In the genomic region with DNA sequence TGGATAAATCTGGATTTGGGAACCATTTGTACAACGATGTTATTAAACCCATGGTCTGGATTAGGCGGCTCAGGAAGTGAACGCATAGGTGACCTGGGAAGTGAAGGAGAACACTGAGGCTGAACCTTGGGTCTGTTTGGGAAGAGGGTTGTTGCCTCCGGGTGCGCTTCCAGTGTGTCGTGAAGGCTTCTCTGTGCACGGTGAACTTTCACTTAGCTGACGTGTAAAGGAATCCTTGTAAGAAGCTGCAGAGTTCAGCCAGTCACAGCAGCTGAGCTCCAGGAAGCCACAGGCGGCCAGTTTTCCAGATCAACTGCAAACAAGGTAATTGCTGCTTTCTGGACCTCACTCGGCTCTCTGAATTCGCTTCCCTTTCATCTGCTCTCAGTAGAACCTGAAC, we compare ENCODE assay signal across 18 mouse cellular contexts.
A peak's percentile ranks its signal among the peaks of the same experiment; 100 is the strongest.
DNase-seq lines count a peak whose midpoint lies in the region; ATAC-seq and TF ChIP-seq lines count a peak whose summit lies in the region.
"Had no signal": no experiment of that assay in that cellular context is flagged by ENCODE, and none has a peak within 500 bp of the region (broad histone marks: within the 10 kb centered on the region; RNA-seq: fewer than 3 reads in every experiment).

No protein-coding gene starts in this region.

- H3K9me3 ChIP-seq in kidney, embryonic 15.5 days (replicated peaks): no peaks in the 10 kb centered on the region
- H3K9me3 ChIP-seq in ES-E14 (ENCODE audit: control insufficient read depth, insufficient read depth, low read depth, low read length): no peaks in the 10 kb centered on the region
- H3K9me3 ChIP-seq: embryonic facial prominence, embryonic 12.5 days; forebrain, embryonic 15.5 days; heart, embryonic 12.5 days; hindbrain, embryonic 15.5 days had no signal

- H3K36me3 ChIP-seq in kidney, adult 2 months (ENCODE audit: control insufficient read depth, insufficient read depth, low read length): no peaks in the 10 kb centered on the region
- no peaks in the 10 kb centered on the region for H3K36me3 ChIP-seq in kidney, embryonic 15.5 days
- H3K36me3 ChIP-seq in ES-E14 (ENCODE audit: control insufficient read depth, insufficient read depth, low read length, poor library complexity, severe bottlenecking): peaks cover 2% of the 10 kb centered on the region; the same call in 1 of the 2 replicates
- H3K36me3 ChIP-seq: embryonic facial prominence, embryonic 12.5 days; forebrain, embryonic 15.5 days; heart, embryonic 12.5 days; hindbrain, embryonic 15.5 days had no signal

- intact Hi-C loops in left cerebral cortex, postnatal 25 days (cut with DNase I): no loop called here

- in situ Hi-C loops in ES-E14 (cut with MboI; ENCODE audit: low sequenced_read_pairs in 2 of 2, unreplicated experiment in 2 of 2): no loop called here

- TF ChIP-seq CTCF in kidney, adult 2 months (conservative IDR thresholded peaks at IDR 0.05; ENCODE audit: insufficient read depth, insufficient read length, low read depth, low read length): no peak

- peak; percentile 90 for DNase-seq in heart, adult 11 months
- DNase-seq in heart, adult 9 months (ENCODE audit: low spot score in 2 of 2): no peak
- DNase-seq in kidney, adult 2 months: peak; percentile 29
- no peak for DNase-seq in ES-E14 (ENCODE audit: low read depth, low spot score)
- no peak for DNase-seq in yolk sac, embryonic 10.5 days (ENCODE audit: low spot score)
- no peak for DNase-seq in left cerebral cortex, postnatal 25 days (ENCODE audit: low spot score in 2 of 2)
- DNase-seq: adrenal gland, postnatal 14 days; cerebellum, adult 2 months; cerebellum, postnatal 14 days; embryo, embryonic 11 days; gastrocnemius, postnatal 10 days; kidney, adult 18-20 months had no signal

- H3K27ac ChIP-seq in kidney, adult 2 months (ENCODE audit: insufficient read depth, low read depth, low read length): no peak overlapping the region
- H3K27ac ChIP-seq in kidney, embryonic 15.5 days: no peak overlapping the region
- no peak overlapping the region for H3K27ac ChIP-seq in ES-E14 (ENCODE audit: insufficient read depth, low read depth, low read length, poor library complexity, severe bottlenecking)
- H3K27ac ChIP-seq in brown adipose tissue, adult 24 weeks (replicated peaks; ENCODE audit: low read depth, low read length): peak overlapping the region; percentile 69
- H3K27ac ChIP-seq: embryonic facial prominence, embryonic 12.5 days; forebrain, embryonic 15.5 days; hindbrain, embryonic 15.5 days had no signal

- WGBS in kidney, adult 2 months: 73% methylated on average over 11 of the region's 11 CpGs
- 76% methylated on average over 11 of the region's 11 CpGs for WGBS in kidney, embryonic 15.5 days

- H3K4me2 ChIP-seq in kidney, embryonic 15.5 days: no peak overlapping the region
- H3K4me2 ChIP-seq: embryonic facial prominence, embryonic 12.5 days; forebrain, embryonic 15.5 days; heart, embryonic 12.5 days; hindbrain, embryonic 15.5 days had no signal

- H3K4me3 ChIP-seq in kidney, adult 2 months (ENCODE audit: insufficient read depth, low read depth, low read length): no peak overlapping the region
- no peak overlapping the region for H3K4me3 ChIP-seq in kidney, embryonic 15.5 days (replicated peaks)
- peak overlapping the region in 1 of 2 experiments; percentile 46; a peak in 2 of 4 replicates for H3K4me3 ChIP-seq in ES-E14 (ENCODE audit: insufficient read depth in 1 of 2, low read depth in 1 of 2, low read length in 2 of 2, poor library complexity in 1 of 2, severe bottlenecking in 1 of 2)
- peak overlapping the region; percentile 64 for H3K4me3 ChIP-seq in brown adipose tissue, adult 24 weeks (ENCODE audit: insufficient read depth, low read depth, low read length)
- H3K4me3 ChIP-seq: embryonic facial prominence, embryonic 12.5 days; forebrain, embryonic 15.5 days; heart, embryonic 12.5 days; hindbrain, embryonic 15.5 days had no signal

- no peak for TF ChIP-seq POLR2A in kidney, adult 2 months (IDR thresholded peaks at IDR 0.05; ENCODE audit: low read depth, low read length)

- no peaks in the 10 kb centered on the region for H3K4me1 ChIP-seq in kidney, adult 2 months (ENCODE audit: control insufficient read depth, insufficient read depth, low read length)
- peaks cover 13% of the 10 kb centered on the region; the same call in 1 of the 2 replicates for H3K4me1 ChIP-seq in kidney, embryonic 15.5 days
- peaks cover 5 to 8% of the 10 kb centered on the region in 2 experiments; a peak in 3 of 4 replicates for H3K4me1 ChIP-seq in ES-E14 (ENCODE audit: control insufficient read depth in 2 of 2, insufficient read depth in 2 of 2, low read length in 2 of 2, poor library complexity in 1 of 2)
- peaks cover 4% of the 10 kb centered on the region for H3K4me1 ChIP-seq in brown adipose tissue, adult 24 weeks (ENCODE audit: control insufficient read depth, insufficient read depth, insufficient read length, low read length)
- H3K4me1 ChIP-seq: forebrain, embryonic 15.5 days; heart, embryonic 12.5 days; hindbrain, embryonic 15.5 days had no signal

- no peak overlapping the region for H3K9ac ChIP-seq in kidney, embryonic 15.5 days
- peak overlapping the region; percentile 53; the same call in 1 of the 2 replicates for H3K9ac ChIP-seq in ES-E14 (ENCODE audit: insufficient read depth, low read depth, low read length, poor library complexity, severe bottlenecking)
- H3K9ac ChIP-seq: embryonic facial prominence, embryonic 12.5 days; forebrain, embryonic 15.5 days; heart, embryonic 12.5 days; hindbrain, embryonic 15.5 days had no signal

- H3K27me3 ChIP-seq in kidney, adult 2 months (replicated peaks; ENCODE audit: control insufficient read depth, insufficient read depth, low read length): no peaks in the 10 kb centered on the region
- no peaks in the 10 kb centered on the region for H3K27me3 ChIP-seq in kidney, embryonic 15.5 days
- H3K27me3 ChIP-seq: embryonic facial prominence, embryonic 12.5 days; forebrain, embryonic 15.5 days; heart, embryonic 12.5 days; hindbrain, embryonic 15.5 days had no signal

- no peak for ATAC-seq in kidney, embryonic 15.5 days (replicated peaks; ENCODE audit: low FRiP score)
- ATAC-seq: forebrain, embryonic 15.5 days had no signal

TF ChIP-seq in ES-E14, 5 proteins besides CTCF, POLR2A, EP300 and RAD21:
- no peak for TF ChIP-seq MAFK (IDR thresholded peaks at IDR 0.05; ENCODE audit: insufficient read depth, low read depth, low read length)
- no peak for TF ChIP-seq ZC3H11A (IDR thresholded peaks at IDR 0.05; ENCODE audit: borderline replicate concordance, low read depth, low read length)
- no peak for TF ChIP-seq ZNF384 (IDR thresholded peaks at IDR 0.05; ENCODE audit: low read depth, low read length)
- no peak for TF ChIP-seq CHD2 (IDR thresholded peaks at IDR 0.05; ENCODE audit: low read depth, low read length)
- no peak for TF ChIP-seq HCFC1 (IDR thresholded peaks at IDR 0.05; ENCODE audit: borderline replicate concordance, insufficient read depth, low read length)

Comparison
In these comparisons a context has a peak if more than half of its experiments do, and no peak if none do; other contexts are left out.
1. DNase-seq: peak in heart, adult 11 months (single experiment) and kidney, adult 2 months (single experiment); none in heart, adult 9 months (0 of 2), ES-E14 (single experiment), yolk sac, embryonic 10.5 days (single experiment) and left cerebral cortex, postnatal 25 days (0 of 2).